Mouse (Mus musculus): ENCODE results near the gene Pard3. TPM values are rescaled to one million over a fixed set of nuclear protein-coding genes. Genes with fewer than 3 reads are reported as not detected.
"Not testable (repeated sequence)": the region's sequence is repeated elsewhere in the genome, so short reads cannot be mapped to it uniquely, and the experiment has no call there.

Pard3 gene
- polyA plus RNA-seq, 1 experiment: 11.9 TPM

DNA sequence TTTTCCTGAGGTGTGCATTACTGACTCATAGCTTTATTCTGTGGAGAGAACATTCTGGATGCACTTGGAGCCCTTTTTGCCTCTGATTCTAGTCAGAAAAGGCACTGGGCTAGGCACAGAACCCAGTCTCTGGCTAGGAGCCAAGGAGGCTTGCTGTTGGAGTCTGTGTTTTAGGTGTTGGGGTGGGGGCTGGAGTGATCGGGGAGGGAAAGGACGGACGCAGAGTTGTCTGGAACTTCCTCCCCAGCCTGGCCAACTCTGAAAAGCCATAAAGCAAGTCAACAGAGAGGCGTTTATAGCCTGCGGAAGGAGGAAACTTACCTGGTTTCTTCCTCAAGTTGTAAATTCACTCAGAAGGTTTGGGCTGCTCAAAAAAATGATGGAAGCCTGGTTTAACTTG lies 70.6 kb downstream of the Pard3 start:
- no peak for DNase-seq (ENCODE audit: extremely low spot score in 1 of 2, low spot score in 1 of 2)

DNA sequence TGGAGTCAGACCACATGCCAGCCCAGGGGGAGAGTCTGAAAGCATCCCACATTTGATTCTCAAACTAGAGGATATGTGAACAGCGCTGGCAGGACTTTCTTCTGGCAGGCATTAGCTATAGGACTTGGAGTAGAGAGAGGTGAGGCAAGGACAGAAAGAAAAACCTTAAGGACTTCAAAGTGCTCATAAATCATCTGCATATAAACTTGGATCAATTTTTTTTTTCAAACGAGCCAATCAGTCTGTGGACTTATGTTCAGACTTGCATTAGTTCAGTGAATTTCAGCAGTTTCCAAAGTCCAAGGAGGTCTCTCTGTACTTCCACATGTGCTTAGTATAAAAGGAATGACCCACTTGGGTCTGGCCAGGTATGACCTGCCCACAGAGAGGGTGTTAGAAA lies 72.5 kb downstream of the Pard3 start:
- no peak for DNase-seq (ENCODE audit: extremely low spot score in 1 of 2, low spot score in 1 of 2)

DNA sequence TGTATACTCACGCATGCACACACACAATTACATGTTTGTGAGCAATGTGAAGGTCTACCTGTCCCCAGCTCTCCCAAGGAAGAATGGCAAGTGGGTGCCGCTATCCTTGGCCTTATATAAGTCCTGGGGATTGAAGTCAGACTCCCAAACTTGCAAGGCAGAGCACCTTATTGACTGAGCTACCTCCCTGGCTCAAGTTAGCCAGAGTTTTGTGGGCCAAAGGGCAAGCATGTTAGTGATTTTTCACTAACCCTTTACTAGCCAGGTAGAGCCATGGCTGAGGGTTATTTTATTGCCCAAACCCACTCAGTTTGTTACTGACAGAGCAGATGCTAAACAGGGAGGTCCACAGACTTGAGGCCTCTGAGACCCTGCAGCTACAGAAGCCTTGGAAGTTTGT lies 73.1 kb downstream of the Pard3 start:
- no peak for DNase-seq (ENCODE audit: extremely low spot score in 1 of 2, low spot score in 1 of 2)

DNA sequence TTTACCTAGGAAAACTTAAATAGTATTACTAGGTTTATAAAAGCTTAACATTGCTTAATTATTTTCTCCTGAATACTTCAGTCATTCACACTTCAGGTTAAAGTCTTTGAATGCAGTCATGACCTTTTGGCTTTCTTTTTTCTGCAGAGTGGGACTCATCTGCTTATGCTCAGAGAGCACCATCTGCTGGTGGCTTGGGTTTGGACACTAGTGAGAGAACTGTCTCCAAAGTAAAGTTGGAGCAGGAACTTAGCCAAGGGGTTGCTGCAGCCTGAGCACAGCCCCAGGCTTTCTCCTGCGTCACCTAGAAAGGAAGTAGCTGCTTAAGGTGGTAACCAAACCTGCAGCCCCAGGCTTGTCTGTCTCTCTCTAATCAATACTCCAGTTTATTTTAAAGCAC lies 75.5 kb downstream of the Pard3 start:
- DNase-seq (ENCODE audit: extremely low spot score in 1 of 2, low spot score in 1 of 2): peak; percentile 44 to 90

- no peak for DNase-seq (ENCODE audit: extremely low spot score in 1 of 2, low spot score in 1 of 2)
These were observed 77.3 kb downstream of the Pard3 start for GRCm38 (mm10) chr8:127140945-127141344.

- DNase-seq (ENCODE audit: extremely low spot score in 1 of 2, low spot score in 1 of 2): no peak
These were observed 79.9 kb downstream of the Pard3 start for GRCm38 (mm10) chr8:127143641-127144040.

DNA sequence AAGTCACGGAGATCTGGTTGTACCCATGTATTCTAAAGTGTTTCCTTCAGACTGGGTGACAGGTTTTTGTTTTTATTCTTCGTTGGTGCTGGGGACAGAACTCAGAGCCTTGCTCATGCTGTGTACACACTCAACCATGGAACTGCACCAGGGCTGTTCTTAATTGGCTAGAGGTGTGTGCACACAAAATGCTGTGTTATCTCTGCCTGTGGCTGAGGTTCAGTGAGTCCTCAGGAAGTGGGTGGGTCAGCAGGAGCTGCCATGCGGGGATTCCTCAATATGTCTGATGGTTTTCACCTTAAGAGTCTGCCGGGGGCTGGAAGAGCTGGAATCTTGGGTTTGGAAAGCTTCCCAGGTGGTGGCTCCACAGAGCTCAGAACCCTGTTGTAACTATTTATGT lies 80.9 kb downstream of the Pard3 start:
- no peak for DNase-seq (ENCODE audit: extremely low spot score in 1 of 2, low spot score in 1 of 2)

DNA sequence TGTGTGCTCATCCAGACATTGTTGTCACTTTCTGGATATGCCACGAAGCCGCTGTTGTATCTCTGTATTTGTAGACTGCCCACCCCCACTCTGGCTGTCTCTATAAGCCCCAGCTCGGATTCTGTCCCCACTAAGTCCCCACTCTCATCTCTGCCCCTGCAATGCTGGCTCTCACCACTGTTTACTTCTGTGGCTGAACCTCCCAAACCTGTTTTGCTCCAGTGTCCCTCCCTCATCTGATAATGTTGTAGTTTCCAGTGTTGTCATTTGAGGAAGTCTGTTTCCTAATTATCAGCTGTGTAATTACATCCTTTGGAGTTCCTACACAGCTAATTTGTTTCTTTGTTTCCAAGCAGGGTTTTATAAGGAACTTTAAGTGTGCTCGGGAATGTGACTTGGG lies 81.4 kb downstream of the Pard3 start:
- no peak for DNase-seq (ENCODE audit: extremely low spot score in 1 of 2, low spot score in 1 of 2)

- DNase-seq (ENCODE audit: extremely low spot score in 1 of 2, low spot score in 1 of 2): no peak
These were observed 82.4 kb downstream of the Pard3 start for GRCm38 (mm10) chr8:127146055-127146454.

DNA sequence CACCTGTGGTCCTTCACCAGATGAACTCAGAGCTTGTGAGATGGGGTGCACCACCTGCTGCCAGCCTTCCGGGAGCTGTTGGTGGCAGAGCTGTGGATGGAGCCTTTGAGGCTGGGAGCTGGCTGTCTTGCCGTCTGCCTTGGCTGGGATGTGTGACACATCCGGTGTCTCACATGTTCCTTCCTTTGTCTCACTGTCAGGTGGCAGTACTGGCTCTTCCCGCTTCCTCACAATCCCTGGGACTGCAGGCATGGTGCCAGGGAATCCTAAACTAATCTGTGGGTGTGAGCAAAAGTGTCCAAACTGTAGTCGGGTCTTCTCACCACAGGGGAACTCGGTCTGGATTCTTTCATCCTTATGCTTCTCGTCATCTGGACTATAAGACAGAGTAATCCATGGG lies 85.1 kb downstream of the Pard3 start:
- no peak for DNase-seq (ENCODE audit: extremely low spot score in 1 of 2, low spot score in 1 of 2)

DNA sequence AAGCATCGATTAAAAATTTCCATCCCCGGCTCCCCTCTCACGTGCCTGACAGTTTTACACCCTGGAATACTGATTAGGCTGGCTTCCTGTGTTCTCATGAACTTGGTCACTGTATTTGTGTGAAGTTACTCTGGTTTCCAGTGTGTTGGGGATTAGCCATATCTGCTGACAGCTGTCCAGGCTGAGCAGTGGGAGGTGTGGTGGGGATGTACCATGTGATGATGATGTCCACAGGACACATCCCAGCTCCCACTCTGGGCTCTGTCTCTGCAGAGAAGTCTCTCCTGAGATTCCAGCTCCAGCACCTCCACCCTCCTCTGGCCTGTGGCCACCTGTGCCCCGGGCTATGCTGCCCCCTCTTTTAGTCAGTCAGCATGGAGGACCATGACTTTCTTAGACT lies 87.0 kb downstream of the Pard3 start:
- no peak for DNase-seq (ENCODE audit: extremely low spot score in 1 of 2, low spot score in 1 of 2)

GRCm38 (mm10) chr8:127151706-127152105 lies 88.0 kb downstream of the Pard3 start:
- no peak for DNase-seq (ENCODE audit: extremely low spot score in 1 of 2, low spot score in 1 of 2)

GRCm38 (mm10) chr8:127157087-127157486 lies 93.4 kb downstream of the Pard3 start:
- no peak for DNase-seq (ENCODE audit: extremely low spot score in 1 of 2, low spot score in 1 of 2)

DNA sequence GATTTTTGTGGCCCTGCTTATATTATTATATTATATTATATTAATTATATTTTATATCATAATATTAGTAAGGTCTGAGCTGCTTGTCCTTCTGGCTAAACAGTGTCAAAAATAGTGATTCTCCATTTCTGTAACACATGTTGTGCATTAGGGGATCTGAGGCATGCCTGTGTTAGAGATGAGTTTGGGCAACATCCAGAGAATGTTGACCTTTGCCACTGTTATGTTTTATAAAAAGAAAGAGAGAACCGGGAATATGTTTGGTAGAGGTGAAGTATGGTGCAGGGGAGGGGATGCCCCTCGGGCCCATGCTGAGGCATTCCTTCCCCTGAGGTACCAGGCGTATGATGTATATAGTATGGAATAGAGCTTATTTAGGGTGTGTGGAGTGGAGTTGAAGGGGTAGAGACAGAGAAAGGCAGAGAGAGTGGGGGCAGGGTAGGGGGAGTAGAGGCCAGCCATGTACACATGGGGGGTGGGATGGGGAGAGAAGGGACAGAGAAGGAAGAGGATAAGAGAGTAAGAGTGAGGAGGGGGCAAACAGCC lies 95.8 kb downstream of the Pard3 start:
- no peak for DNase-seq (ENCODE audit: extremely low spot score in 1 of 2, low spot score in 1 of 2)

GRCm38 (mm10) chr8:127161854-127162253 lies 98.2 kb downstream of the Pard3 start:
- no peak for DNase-seq (ENCODE audit: extremely low spot score in 1 of 2, low spot score in 1 of 2)

- DNase-seq (ENCODE audit: extremely low spot score in 1 of 2, low spot score in 1 of 2): no peak
These were observed 99.1 kb downstream of the Pard3 start for GRCm38 (mm10) chr8:127162821-127163220.

GRCm38 (mm10) chr8:127164326-127165280 lies 100.9 kb downstream of the Pard3 start:
- no peak for DNase-seq (ENCODE audit: extremely low spot score in 1 of 2, low spot score in 1 of 2)

- DNase-seq (ENCODE audit: extremely low spot score in 1 of 2, low spot score in 1 of 2): no peak
These were observed 104.8 kb downstream of the Pard3 start for GRCm38 (mm10) chr8:127168496-127168895.

GRCm38 (mm10) chr8:127169361-127169760 lies 105.7 kb downstream of the Pard3 start:
- DNase-seq (ENCODE audit: extremely low spot score in 1 of 2, low spot score in 1 of 2): no peak

GRCm38 (mm10) chr8:127170372-127170771 lies 106.7 kb downstream of the Pard3 start:
- DNase-seq (ENCODE audit: extremely low spot score in 1 of 2, low spot score in 1 of 2): not testable (repeated sequence)

GRCm38 (mm10) chr8:127170930-127171329 lies 107.2 kb downstream of the Pard3 start:
- DNase-seq (ENCODE audit: extremely low spot score in 1 of 2, low spot score in 1 of 2): no peak

- DNase-seq (ENCODE audit: extremely low spot score in 1 of 2, low spot score in 1 of 2): no peak
These were observed 109.8 kb downstream of the Pard3 start for GRCm38 (mm10) chr8:127173483-127173882.

Measured in frontal cortex, adult 2 months (tissue).